Mouse (Mus musculus): ENCODE data around the gene Arf1.

The Arf1 gene

GRCm38 (mm10) chr11:59228122-59228953 lies at the start of gene Arf1:
TSS of gene Arf1 (minus strand) at chr11:59228270.
- peak; percentile 96 for DNase-seq

GRCm38 (mm10) chr11:59276877-59277276 lies 48.8 kb upstream of the Arf1 start:
- DNase-seq = no peak

DNA sequence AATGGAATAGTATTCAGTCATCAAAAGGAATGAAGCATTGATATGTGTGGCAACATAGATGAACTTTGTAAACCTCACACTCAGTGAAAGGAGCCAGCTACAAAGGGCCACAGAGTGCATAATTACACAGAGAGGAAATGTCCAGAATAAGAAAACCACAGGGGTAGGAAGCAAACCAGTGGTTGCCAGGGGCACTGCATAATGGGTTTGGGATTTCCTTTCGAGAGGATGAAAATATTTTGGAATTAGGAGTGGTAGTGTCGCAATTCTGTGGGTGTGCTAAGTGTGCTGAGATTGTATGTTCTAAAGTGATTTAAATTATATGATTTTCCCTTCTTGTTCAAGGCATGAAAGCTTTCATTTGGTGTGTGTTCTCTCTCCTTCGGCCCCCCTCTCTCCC lies 46.1 kb upstream of the Arf1 start:
- no peak for DNase-seq

GRCm38 (mm10) chr11:59266727-59267126 lies 38.7 kb upstream of the Arf1 start:
- DNase-seq = no peak

DNA sequence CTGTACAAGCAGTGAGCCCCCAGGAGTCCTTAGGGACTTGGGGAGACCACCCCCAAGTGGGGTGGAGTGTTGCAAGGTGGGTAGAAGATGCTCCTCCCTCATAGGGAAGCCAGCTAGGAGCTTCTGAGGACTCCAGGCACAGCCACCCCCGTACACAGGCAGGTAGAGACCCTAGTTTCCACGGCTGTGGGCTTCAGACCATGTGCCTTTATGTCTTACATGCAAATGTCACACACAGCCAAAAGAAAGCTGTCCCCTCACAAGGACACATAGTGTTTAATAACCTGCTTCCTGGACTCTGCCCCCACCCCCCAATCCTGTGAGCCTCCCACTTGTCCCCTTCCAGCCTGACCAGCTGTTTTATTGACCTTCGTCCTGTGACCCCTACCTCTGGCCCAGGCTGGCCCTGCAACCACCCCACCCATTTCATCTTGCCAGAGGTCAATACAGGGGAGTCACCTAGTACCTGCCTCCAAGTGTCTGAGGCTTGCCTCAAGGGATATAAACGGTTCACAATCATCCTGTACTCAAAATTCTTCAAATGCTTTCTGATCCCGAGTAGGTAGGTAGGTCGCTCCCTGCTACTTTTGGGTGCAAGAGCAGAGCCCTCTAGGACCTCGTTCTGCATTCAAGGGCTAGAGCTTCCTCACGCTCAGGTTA lies 37.2 kb upstream of the Arf1 start:
- DNase-seq = no peak

GRCm38 (mm10) chr11:59264593-59264992 lies 36.5 kb upstream of the Arf1 start:
- DNase-seq = no peak

DNA sequence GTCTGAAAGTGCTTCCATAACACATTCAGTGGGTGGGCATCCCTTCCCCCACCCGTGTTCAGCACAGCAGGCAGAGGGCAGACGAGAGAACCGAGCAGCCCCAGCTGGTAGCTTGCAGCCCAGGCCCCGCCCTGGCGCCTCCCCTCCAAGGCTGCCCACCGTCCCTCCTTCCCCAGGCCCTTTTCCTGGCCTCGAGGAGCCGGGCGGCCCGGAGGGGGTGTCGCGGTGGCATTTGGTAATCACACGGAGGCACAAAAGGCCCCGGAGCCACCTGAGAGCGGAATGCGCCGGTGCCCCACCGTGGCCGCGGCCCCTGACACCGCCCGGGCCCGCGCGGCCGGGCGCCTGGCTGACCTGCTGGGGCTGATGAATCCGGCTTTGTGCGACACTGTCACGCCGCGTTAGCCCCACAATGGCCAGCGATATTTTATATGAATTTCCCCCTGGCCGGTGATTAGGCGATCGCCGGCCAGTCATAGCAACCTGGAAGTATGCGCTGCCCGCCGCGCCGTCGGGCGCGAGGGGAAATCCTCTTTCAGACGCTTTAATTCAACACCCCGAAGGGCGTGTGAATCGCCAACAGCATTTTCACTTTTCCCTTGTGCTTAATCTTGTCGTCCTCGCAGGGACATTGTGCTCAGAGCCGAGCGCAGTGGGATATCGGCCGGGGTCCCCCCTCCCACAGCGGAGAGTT lies 35.9 kb upstream of the Arf1 start:
- DNase-seq = no peak

GRCm38 (mm10) chr11:59262308-59262707 lies 34.2 kb upstream of the Arf1 start:
- no peak for DNase-seq

GRCm38 (mm10) chr11:59260706-59261493 lies 32.8 kb upstream of the Arf1 start:
- DNase-seq = no peak

- DNase-seq = no peak
These were observed 31.6 kb upstream of the Arf1 start for GRCm38 (mm10) chr11:59259647-59260046.

DNA sequence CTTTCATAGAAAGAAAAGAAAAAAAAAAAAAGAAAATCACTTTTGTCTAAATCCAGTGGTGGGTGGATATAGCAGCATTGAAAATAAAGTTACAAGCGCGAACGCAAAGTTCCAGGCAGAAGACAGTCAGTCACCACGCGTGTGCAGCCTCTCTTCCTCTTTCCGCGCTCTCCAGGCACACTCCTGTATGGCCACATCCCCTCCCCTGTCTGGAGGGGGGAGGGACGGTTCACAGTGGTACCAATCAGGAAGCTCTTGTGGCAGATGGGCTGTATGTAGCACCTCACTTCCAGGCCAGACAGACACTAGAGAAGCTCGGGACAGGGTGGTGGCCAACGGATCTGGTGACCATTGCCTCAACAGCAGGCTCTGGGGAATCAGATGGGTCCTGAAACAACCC lies 20.0 kb upstream of the Arf1 start:
- no peak for DNase-seq

DNA sequence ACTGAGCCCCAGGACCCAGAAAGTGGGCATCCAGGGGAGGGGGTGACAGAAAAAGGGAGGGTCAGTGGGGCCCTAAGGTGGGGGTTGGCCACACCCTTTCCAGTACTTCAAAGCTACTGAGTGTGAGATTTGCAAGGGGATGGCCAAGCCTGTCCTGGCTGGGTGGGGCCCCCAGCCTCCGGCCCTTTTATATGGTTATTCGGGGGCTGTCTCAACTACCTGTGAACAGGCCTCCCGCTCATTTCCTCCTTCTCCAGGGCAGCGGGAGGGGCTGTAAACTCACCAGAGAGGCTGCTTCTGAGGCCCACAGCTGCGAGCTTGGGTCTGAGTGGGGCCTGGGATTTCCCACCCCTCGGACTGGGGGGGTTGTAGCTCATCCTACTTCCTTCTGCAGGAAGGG lies 15.8 kb upstream of the Arf1 start:
- DNase-seq = no peak

- DNase-seq = no peak
These were observed 13.8 kb upstream of the Arf1 start for GRCm38 (mm10) chr11:59241841-59242240.

DNA sequence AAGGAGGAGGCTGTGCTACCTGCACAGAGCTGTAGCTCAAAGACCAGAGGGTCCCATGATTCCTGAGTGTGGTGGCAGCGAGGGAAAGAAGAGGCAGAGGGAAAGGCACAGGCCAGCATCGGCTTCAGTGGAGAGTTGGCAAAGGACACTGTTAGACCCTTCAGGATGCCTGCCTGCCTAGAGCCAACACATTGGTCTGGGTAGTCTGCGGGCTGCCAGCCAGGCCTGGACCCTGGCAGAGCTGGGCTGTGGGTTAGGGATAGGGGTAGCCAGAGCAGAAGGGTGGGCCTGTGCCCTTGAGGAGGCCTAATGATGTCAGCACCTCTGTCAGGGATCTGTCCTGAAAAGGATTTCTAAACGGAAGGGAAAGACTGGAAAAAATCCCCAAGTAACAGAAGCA lies 11.7 kb upstream of the Arf1 start:
- no peak for DNase-seq

DNA sequence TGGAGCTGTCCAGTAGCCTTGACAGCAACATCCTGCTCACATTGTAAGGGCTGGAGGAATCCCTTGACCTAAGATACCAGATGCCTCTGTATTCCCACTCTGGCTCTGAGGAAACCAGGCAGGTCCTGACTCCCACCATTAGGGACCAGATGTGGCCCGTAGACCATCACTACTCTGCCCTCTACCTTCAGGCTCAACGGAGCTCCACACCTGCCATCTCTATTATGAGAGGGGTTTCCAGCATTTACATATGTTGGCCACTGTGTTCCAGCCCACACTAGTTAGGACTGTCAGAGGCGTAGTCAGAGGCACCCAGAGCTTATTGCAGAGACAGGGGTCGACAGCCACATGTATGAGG lies 11.3 kb upstream of the Arf1 start:
- no peak for DNase-seq

DNA sequence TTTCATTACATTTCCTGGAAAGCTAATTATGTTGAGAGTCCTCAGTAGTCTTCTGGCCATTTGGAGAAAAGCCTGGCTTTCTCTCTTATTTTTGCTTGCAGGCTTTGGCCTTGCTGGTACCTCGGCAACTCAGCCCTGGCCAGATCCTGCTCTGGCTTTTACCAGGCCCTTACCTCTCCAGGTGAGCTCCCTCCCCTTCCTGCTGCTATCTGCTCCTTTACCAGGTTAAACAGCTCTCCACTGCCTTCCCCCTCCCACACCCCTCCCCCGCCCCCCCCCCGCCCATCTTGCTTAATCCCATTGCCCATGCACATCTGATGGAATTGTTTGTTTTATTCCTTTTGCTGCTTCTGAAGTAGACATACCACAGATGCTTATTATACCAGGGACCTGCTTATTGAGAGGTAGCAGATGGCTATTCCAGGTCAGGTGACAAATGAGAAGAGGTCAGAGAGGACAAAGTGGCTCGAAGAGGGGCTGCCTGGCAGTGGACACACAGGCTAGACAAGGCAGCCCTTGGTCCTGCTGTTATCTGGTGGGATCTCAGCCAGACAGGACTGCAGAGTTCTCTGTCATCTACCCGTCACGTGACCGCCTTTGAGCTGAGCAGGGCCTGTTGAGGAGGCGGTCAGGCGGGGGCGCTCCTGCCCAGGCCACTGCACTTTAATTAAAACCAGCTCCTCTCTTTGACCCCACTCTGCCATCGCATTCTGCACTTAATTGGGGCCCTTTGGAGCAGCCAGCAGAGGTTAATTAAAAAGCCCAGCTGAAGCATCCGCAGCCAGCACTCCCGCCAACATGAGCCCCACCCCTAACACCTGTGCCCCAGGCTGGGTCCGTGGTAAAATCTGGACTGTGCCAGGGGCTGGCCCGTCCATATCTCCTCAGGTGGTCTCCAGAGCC lies 10.7 kb upstream of the Arf1 start:
- peak; percentile 68 for DNase-seq

GRCm38 (mm10) chr11:59232797-59233196 lies 4.7 kb upstream of the Arf1 start:
- DNase-seq = no peak

DNA sequence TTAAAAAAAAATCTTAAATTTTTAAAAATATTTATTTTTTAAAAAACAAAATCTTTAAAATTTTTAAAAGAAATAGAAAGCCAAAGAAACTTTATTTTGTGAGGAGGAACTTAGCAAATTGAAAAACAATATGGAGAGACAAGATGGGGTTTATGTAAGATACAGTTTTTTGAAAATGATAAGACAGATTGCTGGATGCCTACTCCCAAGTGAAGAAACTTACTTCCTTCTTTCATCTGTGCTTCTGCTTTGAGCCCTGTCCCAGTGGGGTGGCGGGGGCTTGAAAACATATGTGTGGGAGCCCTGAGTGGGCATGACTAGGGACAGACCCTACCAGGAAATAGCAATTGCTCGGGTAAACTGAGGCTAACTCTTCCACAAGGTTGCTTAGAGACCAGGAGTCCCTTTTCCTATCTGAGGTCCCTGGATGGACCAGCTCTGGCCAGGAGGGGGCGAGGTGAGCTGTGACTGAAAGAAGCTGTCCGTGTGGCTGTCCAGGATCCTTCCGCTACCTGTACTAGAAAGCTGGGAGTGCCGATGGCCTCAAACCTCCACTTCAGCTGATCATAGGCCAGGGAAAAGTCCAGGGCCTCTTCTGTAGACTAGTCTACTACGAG lies 2.2 kb upstream of the Arf1 start:
- peak; percentile 62 for DNase-seq

DNA sequence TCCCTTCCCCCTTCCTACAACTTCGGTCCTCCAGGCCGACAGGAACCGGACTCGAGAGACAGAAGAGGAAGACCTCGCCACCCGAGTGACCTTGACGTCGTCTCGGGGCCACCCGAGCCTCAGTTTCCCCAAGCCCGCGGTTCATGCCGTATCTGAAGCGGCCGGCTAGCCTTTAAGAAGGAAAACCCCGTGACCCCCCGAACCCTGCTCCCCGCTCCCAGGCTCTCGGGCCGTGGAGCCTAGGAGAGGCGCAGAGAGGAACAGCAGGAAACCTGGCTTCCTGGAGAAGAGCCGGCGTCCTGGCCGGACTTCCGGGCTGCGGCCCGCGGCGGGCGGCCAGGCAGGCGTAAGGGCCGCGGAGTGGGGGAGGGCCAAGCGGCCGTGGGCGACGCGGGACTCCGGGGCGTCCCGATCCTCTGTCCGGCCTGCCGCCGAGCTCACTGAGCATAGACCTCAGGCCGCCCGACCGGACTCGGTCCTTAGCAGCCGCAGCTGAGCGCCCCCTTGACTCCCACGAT lies 407 bp downstream of the Arf1 start:
- DNase-seq = no peak

GRCm38 (mm10) chr11:59226787-59227603 lies 1.1 kb downstream of the Arf1 start:
- peak; percentile 44 for DNase-seq
